Mouse (Mus musculus) cerebellum, adult 2 months (tissue): ENCODE measurements at regions not wholly inside any gene's neighbourhood (a gene's known extent, or its start where the extent isn't known, plus 50 kb on each side); places are given as distances from the start of the nearest gene placed in this dataset.

Experiments used
- DNase-seq, 2 experiments: peaks; one replicate each; pipeline ENCODE4 v3.0.0; 2021
- H3K27ac ChIP-seq: fragments of 200-500 bp; 2 replicates; pipeline ENCODE4 v1.5.1; 2012; ENCODE audit warnings: low read length, control low read depth, inconsistent platforms; ENCODE audit not compliant: insufficient read depth
- H3K27me3 ChIP-seq: fragments of 200-500 bp; 2 replicates; pipeline ENCODE4 v1.6.1; 2012; ENCODE audit warnings: inconsistent platforms, mild to moderate bottlenecking, low read length, moderate library complexity; ENCODE audit not compliant: control insufficient read depth, insufficient read depth
- H3K4me1 ChIP-seq: fragments of 200-500 bp; 2 replicates; pipeline ENCODE4 v1.6.1; 2011; ENCODE audit warnings: low read length; ENCODE audit not compliant: control insufficient read depth, insufficient read depth
- H3K4me3 ChIP-seq: fragments of 200-500 bp; replicated peaks from 2 replicates; pipeline ENCODE3; 2011; ENCODE audit warnings: mild to moderate bottlenecking, low read depth, low read length, control low read depth; ENCODE audit not compliant: insufficient read depth
- CTCF ChIP-seq: fragments of 200-500 bp; IDR thresholded peaks from 2 replicates; pipeline ENCODE4 v1.5.1; 2011; ENCODE audit warnings: low read depth, mild to moderate bottlenecking, control low read depth, low read length, moderate library complexity, borderline replicate concordance; ENCODE audit not compliant: insufficient read depth
- POLR2A ChIP-seq: fragments of 200-500 bp; IDR thresholded peaks from 2 replicates; pipeline ENCODE4 v1.6.1; 2011; ENCODE audit warnings: low read length, control low read depth, borderline replicate concordance; ENCODE audit not compliant: insufficient read depth
- WGBS: fragments of 180-500 bp; shearing (Covaris S2); methylation state at CpG from one replicate; pipeline ENCODE4 v1.1.7; 2018; 5-methylcytosine and 5-hydroxymethylcytosine counted together

- Histone ChIP-seq H3K4me1 (no peaks in the 10 kb centered on the region), H3K27ac (no peak overlapping the region), H3K27me3 (no peaks in the 10 kb centered on the region), H3K4me3 (no peak overlapping the region)
- TF ChIP-seq POLR2A (no peak), CTCF (no peak)
- WGBS = 63% methylated on average over 3 of the region's 3 CpGs
- DNase-seq = no peak
Measured at GRCm38 (mm10) chr9:117753466-117753865, 123.8 kb upstream of the Rbms3 start.

- no peak overlapping the region for H3K4me3 ChIP-seq
- H3K4me1 ChIP-seq = no peaks in the 10 kb centered on the region
- WGBS = 95% methylated on average over 8 of the region's 8 CpGs
- H3K27ac ChIP-seq = no peak overlapping the region
- no peaks in the 10 kb centered on the region for H3K27me3 ChIP-seq
- TF ChIP-seq POLR2A (no peak), CTCF (no peak)
- DNase-seq = no peak
Measured at GRCm38 (mm10) chr9:117744906-117745305, 115.2 kb upstream of the Rbms3 start.

DNA sequence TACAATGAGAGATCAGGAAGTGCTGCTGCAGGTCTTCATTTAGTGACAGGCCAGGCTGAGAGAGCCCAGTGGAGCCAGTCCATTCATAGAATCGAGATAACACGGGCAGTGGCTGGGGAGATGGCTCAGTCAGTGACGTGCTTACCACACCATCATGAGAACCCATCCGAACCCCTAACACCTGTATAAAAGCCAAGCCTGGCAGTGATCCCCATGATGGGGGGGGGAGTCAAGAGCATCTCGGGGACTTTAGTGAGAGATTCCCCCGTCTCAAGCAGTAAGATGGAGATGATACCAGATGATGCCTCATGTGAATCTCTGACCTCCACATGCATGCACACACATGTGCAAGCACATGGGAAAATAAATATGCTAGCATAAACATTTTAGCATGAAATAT is 99.7 kb upstream of the Rbms3 start:
- H3K4me1 ChIP-seq = no peaks in the 10 kb centered on the region; the same call in 1 of the 2 replicates
- H3K4me3 ChIP-seq = no peak overlapping the region
- H3K27me3 ChIP-seq = no peaks in the 10 kb centered on the region; the same call in 1 of the 2 replicates
- DNase-seq = no peak
- 15% methylated on average over 6 of the region's 6 CpGs for WGBS
- no peak overlapping the region for H3K27ac ChIP-seq
- TF ChIP-seq POLR2A = no peak
- no peak for TF ChIP-seq CTCF

DNA sequence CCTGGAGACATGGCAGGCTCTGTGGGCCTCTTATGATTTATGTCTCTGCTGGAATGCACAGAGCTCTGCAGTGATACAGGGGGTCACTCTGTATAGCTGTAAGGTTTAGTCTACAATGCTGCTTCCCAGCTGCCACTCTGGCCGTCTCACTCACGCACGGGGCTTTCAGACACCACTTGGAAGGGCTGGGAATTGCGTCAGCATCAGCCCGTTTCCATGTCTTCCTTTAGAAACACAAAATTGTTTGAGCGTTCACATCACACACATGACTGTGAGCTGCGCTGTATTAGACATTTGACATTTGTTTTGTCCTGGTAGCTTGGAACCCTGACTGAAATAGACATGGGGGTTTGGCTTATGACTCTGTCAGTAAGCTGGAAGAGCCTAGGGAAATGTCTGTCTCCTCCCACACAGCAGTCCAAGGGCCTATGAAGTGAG is 90.5 kb upstream of the Rbms3 start:
- H3K4me3 ChIP-seq = no peak overlapping the region
- DNase-seq = no peak
- WGBS = 81% methylated on average over 7 of the region's 7 CpGs
- H3K4me1 ChIP-seq = no peaks in the 10 kb centered on the region
- H3K27ac ChIP-seq = no peak overlapping the region
- TF ChIP-seq CTCF = no peak
- TF ChIP-seq POLR2A = no peak
- H3K27me3 ChIP-seq = no peaks in the 10 kb centered on the region

- DNase-seq = no peak
- H3K27ac ChIP-seq = no peak overlapping the region
- no peaks in the 10 kb centered on the region for H3K27me3 ChIP-seq
- H3K4me1 ChIP-seq = no peaks in the 10 kb centered on the region
- H3K4me3 ChIP-seq = no peak overlapping the region
- 56% methylated on average over 4 of the region's 4 CpGs for WGBS
- TF ChIP-seq POLR2A = no peak
- no peak for TF ChIP-seq CTCF
Measured at GRCm38 (mm10) chr9:117717346-117717745, 87.6 kb upstream of the Rbms3 start.

DNA sequence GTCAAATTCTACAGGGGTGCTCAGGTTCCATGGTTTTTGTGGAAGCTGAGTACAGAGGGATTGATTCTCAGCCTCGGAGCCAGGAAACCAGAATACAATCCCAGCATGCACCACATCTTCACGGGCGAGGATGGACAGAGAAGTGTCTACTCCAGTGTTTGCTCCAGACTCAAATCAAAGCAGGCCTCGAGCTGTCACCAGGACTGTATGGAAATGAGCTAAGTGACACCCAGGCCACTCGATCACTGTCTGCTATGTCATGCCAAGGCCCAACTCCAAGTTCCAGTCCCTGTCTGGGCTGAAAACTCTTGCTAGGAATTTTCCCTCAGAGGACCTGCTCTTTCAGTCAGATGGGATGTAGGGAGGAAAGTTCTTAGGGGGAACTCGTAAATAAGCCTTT is 86.8 kb upstream of the Rbms3 start:
- TF ChIP-seq CTCF (no peak), POLR2A (no peak)
- no peak overlapping the region for H3K27ac ChIP-seq
- no peak overlapping the region for H3K4me3 ChIP-seq
- no peaks in the 10 kb centered on the region for H3K27me3 ChIP-seq
- no peaks in the 10 kb centered on the region for H3K4me1 ChIP-seq
- DNase-seq = no peak
- 83% methylated on average over 6 of the region's 6 CpGs for whole genome bisulfite sequencing

GRCm38 (mm10) chr9:117714741-117715675 is 85.3 kb upstream of the Rbms3 start:
- no peak for TF ChIP-seq POLR2A
- no peak for TF ChIP-seq CTCF
- no peak overlapping the region for H3K27ac ChIP-seq
- DNase-seq = no peak
- H3K4me3 ChIP-seq = no peak overlapping the region
- no peaks in the 10 kb centered on the region for H3K27me3 ChIP-seq
- no peaks in the 10 kb centered on the region for H3K4me1 ChIP-seq
- 56% methylated on average over 13 of the region's 13 CpGs for WGBS

GRCm38 (mm10) chr9:117713121-117713520 is 83.4 kb upstream of the Rbms3 start:
- TF ChIP-seq CTCF = no peak
- TF ChIP-seq POLR2A = no peak
- no peaks in the 10 kb centered on the region for H3K27me3 ChIP-seq
- H3K27ac ChIP-seq = no peak overlapping the region
- no peak overlapping the region for H3K4me3 ChIP-seq
- DNase-seq = no peak
- no peaks in the 10 kb centered on the region for H3K4me1 ChIP-seq
- WGBS = 47% methylated on average over 4 of the region's 4 CpGs
